1 mouse cellular context compared by ENCODE assay signal in genomic region chr4:148204061-148204872, GRCm38 (mm10).
TF ChIP-seq lines count a peak whose summit lies in the region.

No protein-coding gene starts in this region.

TF ChIP-seq in MEL, 35 proteins besides CTCF, POLR2A, EP300 and RAD21 (continued from another document):
- TF ChIP-seq TCF12 (IDR thresholded peaks at IDR 0.05; ENCODE audit: low read depth, low read length): peak; percentile 95
- peak; percentile 94 for TF ChIP-seq GATA1 (IDR thresholded peaks at IDR 0.05; ENCODE audit: low read depth, low read length)
- no peak for TF ChIP-seq MAZ (IDR thresholded peaks at IDR 0.05; ENCODE audit: low read depth, low read length)
- no peak for TF ChIP-seq KAT2A (conservative IDR thresholded peaks at IDR 0.05; ENCODE audit: low read depth, low read length)
- no peak for TF ChIP-seq CHD2 (IDR thresholded peaks at IDR 0.05; ENCODE audit: low read length)
- no peak for TF ChIP-seq JUND (IDR thresholded peaks at IDR 0.05; ENCODE audit: low read depth, low read length)
- peak; percentile 86 for TF ChIP-seq ETS1 (IDR thresholded peaks at IDR 0.05; ENCODE audit: low read depth, low read length)
- TF ChIP-seq USF2 (IDR thresholded peaks at IDR 0.05; ENCODE audit: borderline replicate concordance in 1 of 2, insufficient read depth in 1 of 2, low read depth in 1 of 2, low read length in 2 of 2): no peak
- TF ChIP-seq TBP (IDR thresholded peaks at IDR 0.05; ENCODE audit: low read depth, low read length): 0 out of 2 replicates have a peak, but pooled peaks have one; percentile 42
- TF ChIP-seq TAL1 (IDR thresholded peaks at IDR 0.05; ENCODE audit: low read length): peak; percentile 92
- no peak for TF ChIP-seq NELFE (IDR thresholded peaks at IDR 0.05; ENCODE audit: low read depth, low read length)
- TF ChIP-seq SIN3A (IDR thresholded peaks at IDR 0.05; ENCODE audit: low read length): peak; percentile 68
- TF ChIP-seq ZNF384 (IDR thresholded peaks at IDR 0.05; ENCODE audit: low read depth, low read length): no peak
- no peak for TF ChIP-seq BHLHE40 (IDR thresholded peaks at IDR 0.05; ENCODE audit: borderline replicate concordance, low read depth, low read length)
- TF ChIP-seq MAFK (IDR thresholded peaks at IDR 0.05; ENCODE audit: borderline replicate concordance, low read depth, low read length): no peak
- no peak for TF ChIP-seq NRF1 (IDR thresholded peaks at IDR 0.05; ENCODE audit: insufficient read depth, low read depth, low read length, poor library complexity, severe bottlenecking)
- TF ChIP-seq ELF1 (IDR thresholded peaks at IDR 0.05; ENCODE audit: low read depth, low read length): no peak
- TF ChIP-seq SMC3 (IDR thresholded peaks at IDR 0.05; ENCODE audit: low read depth, low read length): no peak
- TF ChIP-seq MYB (IDR thresholded peaks at IDR 0.05; ENCODE audit: low read depth, low read length): peak; percentile 85
- no peak for TF ChIP-seq ZC3H11A (IDR thresholded peaks at IDR 0.05; ENCODE audit: low read depth, low read length)
- peak; percentile 34 for TF ChIP-seq MXI1 (IDR thresholded peaks at IDR 0.05; ENCODE audit: low read depth, low read length)
- no peak for TF ChIP-seq CHD1 (IDR thresholded peaks at IDR 0.05; ENCODE audit: low read depth, low read length)
- no peak for TF ChIP-seq MEF2A (IDR thresholded peaks at IDR 0.05; ENCODE audit: extremely low read depth, insufficient replicate concordance, low read depth, low read length, poor library complexity, severe bottlenecking)
TF ChIP-seq in MEL: peak in this region for 10.
